Mouse (Mus musculus) urinary bladder, adult 18-20 months (tissue): ENCODE measurements around the gene Med13.
"Not testable (repeated sequence)": the region's sequence is repeated elsewhere in the genome, so short reads cannot be mapped to it uniquely, and the experiment has no call there.

ENCODE experiments used
- DNase-seq, 2 experiments: peaks; one replicate each; pipeline ENCODE4 v3.0.0; 2022; ENCODE audit warnings: low spot score in 2 of 2, mixed read lengths in 2 of 2

Med13 gene

GRCm38 (mm10) chr11:86380521-86381238 is 23.3 kb upstream of the Med13 start:
- DNase-seq: peak in 1 of 2 experiments; percentile 10

DNA sequence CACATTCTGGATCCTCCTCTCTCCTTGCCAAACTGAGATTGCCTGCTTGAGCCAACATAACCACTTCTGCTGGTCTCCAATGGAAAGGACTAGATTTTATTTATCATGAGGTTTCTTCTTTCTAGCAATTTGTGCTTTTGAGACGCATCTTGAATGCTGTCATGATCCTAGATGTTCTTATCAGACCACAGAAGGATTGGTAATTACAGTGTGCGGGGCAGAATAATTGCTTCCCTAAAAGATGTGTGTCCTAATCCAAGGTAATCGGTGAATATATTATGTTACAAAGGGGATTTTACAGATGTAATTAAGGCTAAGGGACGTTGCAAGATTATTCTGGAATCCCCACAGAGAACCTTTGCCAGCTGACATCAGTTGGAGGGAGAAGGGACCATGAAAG is 21.6 kb upstream of the Med13 start:
- no peak for DNase-seq

DNA sequence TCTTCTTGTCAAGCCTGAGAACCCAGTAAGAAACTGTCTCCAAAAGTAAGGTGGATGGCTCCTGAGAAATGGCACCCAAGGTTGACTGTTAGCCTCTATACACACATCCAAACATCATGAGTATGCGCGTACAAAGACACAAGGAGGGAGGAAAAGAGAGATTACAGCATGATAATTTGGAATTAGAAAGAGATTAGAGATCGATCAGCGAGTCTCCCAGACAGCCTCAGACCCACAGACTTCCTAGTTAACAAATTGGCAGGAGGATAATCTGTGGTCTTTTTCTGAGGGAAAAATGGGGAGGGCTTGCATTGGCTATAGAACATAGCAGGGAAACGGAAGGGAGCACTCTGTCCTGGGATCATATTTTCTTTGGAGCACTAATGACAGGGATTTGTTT is 20.4 kb upstream of the Med13 start:
- no peak for DNase-seq

DNA sequence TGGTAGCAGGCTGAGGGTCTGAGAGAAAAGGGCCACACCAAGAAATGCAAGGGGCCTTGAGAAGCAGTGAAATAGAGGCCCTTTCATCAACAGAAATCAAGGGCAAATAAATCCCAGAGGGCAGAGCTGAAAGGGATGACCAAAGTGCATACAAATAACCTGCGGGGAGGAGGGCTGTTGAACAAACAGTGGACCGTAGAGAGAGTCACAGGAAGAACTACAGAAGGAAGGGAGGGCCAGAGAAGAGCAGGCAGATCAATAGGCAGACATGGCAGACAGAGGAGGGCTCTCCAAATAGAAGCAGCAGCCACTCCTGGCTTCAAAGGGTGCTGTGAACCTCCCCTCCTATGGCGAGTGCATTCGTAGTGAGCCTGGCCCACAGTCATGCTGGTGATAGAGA is 19.3 kb upstream of the Med13 start:
- no peak for DNase-seq

DNA sequence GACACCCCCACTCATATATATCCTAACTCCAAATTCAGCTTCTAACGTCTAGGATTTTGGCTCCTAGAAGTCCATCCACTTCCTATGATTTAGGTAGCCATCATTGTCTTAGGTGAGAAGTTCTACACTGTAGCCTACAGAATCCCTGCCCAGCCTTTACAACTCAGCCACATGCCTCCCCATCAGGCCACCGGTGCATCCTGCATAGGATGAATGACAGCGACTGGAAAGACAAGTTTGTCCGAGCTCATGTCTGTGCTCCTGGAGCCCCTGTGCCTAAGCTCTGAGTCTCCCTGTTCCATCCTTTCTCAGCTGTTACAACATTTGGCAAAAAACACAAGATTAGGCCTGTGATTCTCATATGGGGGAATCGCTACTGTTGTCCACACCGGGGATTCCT is 17.7 kb upstream of the Med13 start:
- DNase-seq: no peak

- no peak for DNase-seq
Measured at GRCm38 (mm10) chr11:86371266-86371665, 13.9 kb upstream of the Med13 start.

DNA sequence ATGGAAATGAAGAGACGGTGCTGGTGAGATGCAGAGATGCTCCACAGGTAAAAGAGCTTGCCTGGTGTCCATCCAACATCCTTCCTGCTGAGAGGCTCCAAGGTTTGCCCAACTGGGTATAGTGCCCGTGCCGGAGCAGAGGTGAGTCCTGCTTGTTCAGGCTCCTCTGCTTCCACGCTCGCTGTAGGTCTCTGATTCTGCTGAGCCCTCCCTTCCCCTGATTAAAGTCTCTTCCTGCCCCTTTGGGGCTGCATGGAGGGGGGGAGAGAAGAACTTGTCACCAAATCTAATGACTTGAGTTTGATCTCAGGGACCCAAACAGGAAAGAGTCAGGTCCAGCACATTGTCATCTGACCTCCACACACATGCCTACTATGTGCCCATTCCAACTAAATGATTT is 12.5 kb upstream of the Med13 start:
- DNase-seq: no peak

GRCm38 (mm10) chr11:86369003-86369402 is 11.6 kb upstream of the Med13 start:
- no peak for DNase-seq

DNA sequence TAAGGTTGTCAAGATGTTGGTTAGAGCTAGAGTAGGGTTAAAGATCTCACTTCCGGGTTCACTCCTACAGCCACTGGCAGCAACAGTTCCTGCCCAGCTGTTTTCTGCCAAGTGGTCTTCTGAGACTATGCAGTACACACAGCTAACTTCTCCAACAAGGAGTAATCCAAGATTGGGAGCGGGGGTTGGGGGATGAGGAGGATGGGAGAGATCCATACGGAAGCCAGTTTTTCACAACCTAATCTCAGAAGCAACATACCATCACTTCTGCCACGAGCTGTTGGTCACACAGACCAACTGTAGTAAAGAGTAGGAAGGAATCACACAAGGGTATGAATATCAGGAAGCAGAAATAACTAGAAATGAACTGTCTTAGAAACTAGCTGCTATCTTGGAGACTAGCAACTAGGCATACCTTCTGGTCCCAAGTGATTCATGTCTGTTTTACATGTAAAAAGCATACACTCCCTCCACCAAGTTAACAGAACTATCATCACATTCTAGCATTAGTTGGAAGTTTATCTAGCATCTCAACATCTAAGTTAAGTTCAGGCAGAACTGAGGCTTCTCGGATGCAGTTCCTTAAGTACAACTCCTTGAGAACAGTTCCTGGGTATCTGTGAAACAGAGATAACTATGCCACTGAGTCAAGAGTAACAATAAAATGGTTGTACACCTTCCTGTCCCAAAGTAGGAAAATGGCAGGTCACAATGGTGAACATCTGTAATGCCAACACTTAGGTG is 7.5 kb upstream of the Med13 start:
- no peak for DNase-seq

GRCm38 (mm10) chr11:86357984-86358528 is 654 bp upstream of the Med13 start:
- DNase-seq: peak; percentile 96 to 98

DNA sequence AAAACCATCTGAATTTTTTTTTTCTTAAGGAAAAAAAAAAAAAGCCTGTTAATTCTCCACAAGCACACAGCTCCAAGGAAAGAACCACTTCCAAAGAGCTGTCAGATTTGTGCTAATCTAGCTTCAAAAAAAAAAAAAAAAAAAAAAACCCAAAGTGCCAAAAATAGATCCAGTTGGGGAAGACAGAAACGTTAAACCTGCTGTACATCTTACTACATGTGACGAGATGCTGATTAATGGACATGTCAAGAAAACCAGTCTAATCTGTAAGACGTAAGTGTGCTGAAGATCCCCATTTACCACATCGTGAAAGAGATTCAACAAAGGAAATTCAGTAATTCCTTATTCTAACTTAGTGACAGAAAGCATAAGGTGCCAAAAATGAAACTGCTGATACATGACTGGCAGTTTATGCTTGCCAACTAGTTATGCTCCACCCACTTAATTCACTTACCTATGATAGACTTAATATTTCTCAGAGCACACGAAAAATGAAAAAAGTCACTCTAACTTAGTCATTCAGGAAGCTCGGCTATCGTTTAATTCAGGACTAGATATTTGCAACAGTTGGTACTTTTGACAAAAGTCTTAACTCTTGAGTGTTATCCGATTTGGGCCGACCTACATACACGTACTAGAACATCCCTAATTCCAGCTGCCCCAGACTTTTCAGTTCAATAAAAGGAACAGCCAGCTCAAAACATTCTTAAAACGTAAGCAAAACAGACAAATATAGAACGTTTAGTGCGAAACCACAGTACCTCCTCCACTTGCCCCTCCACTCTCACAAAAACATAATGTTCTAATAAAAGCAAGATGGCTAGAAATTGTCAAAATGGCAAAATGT is 1.2 kb downstream of the Med13 start:
- DNase-seq: no peak

GRCm38 (mm10) chr11:86353586-86353985 is 3.8 kb downstream of the Med13 start:
- no peak for DNase-seq

DNA sequence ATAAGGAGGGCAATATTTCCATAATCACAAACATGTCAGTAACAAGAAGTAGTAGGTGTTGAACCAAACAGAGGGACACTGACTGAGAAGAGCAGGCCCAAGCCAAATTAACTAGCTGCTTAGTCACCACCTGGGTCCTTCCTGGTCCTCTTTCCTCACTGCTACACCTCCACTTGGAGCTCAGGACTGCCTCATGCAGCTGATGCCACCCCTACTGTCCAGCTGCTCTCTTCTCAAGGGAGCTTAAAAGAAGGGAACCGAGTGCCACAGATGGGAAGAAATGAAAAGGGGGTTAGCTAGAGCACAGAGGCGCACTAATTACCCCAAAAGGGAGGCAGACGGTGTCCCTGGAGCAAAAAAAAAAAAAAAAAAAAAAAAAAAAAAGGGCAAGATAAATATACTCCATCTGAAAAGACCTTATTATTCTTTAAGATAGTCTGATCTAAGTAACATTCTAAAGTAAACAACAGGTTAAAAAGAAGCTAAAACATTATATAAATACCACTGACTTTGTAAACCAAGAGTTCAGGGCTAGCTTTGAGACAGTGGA is 5.6 kb downstream of the Med13 start:
- DNase-seq: no peak

DNA sequence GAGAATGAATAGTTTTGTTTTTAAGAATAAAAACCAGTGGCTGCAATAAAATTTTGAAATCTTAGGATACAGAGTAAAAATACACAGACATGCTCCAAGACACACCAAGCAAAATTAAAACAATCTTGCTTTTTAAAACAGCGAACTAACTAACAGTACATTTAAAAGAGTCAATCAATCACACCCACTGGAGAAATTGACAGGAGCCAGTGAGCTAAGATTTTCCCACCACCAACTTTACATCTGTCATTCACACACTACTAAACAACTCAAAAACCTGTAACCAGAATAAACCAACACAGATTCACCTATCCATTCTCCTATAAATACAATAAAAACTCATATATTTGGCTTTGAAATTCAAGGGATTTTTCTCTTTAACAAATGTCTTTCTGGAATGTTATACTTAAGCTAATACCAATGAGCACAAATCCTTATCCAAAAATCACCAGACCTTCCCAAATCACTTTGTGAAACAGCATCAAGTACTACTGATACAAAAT is 6.7 kb downstream of the Med13 start:
- DNase-seq: no peak

DNA sequence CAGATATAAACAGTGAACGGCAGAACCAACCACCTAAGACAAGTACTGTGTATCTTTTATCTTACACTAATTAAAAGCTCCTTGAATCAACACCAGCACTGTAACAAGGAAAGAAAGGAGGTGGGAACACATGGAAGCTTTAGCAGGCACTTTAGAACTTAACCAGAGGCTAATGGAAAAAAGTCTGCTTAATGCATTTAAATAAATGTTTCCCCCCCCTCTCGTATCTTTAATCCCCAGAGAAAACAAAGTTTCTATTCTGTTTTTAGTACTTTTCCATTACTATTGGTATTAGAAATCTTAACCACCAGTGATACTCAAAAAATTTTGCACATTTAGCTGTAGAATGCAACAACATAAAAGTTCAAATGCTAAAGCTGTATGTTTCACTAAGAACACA is 8.1 kb downstream of the Med13 start:
- DNase-seq: no peak

DNA sequence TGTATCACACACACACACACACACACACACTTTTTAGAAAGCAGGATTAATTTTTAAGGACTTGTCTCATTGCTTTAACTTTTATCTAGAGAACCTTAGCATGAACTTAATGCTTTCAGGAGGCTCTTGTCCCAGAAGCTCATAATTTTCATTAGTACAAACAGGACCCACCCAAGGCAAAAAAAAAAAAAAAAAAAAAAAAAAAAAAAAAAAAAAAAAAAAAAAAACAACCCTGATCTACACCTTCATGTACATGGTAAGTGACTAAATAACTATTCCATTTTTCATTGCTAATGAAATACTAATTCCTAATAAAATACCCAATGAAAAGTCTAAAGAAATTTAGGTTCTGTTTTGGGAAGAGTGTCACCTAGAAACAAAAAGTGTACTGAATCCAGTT is 8.5 kb downstream of the Med13 start:
- DNase-seq: no peak

DNA sequence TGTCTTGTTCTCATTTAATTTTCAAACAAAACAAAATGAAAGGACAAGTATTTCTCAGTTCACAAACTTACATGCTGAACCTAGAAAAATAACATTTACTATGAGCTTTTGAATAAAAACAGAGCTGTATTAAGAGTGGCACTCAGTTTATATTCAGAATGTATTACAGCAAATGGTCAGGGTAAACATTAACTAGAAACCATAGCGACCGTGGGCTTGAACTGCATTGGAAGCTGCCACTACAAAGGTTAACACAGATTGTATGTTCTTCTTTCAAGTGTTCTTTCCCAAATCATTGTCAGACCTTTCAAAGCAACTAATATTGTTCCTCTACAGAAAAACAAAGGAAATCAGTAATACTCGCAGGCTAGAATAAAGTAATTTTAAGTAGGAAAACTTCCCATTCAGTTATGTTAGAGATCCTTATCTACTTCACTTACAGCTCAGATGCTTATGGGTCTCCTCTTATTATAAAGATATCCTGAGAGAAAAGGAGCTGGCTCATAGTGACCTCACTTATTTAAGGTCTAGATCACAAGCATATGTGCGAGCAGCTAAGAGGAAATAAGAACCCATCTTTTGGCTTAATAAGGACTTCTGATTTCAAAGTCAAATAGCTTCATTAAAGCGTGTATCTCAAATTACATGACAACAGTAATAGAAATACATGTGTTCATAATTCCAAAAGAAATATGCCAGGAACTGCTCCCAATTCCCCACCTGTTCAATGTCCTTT is 9.8 kb downstream of the Med13 start:
- no peak for DNase-seq

DNA sequence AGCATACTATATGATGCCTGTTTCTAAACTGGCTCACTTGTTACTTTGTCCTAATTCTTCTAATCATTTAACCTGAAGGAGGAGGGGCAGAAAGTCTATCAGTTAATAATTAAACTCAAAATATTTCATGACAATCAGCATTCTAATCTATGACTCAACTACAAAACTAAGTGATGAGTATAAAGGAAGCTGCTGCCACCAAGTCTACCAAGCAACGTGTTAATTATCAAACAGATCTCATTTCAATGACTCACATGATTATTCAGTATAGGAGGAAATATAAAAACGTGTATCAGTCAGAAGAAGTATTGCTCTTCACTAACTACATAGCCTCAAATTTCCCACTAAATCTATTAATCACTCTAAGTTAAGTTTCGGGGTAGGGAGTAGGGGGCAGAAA is 10.9 kb downstream of the Med13 start:
- no peak for DNase-seq

DNA sequence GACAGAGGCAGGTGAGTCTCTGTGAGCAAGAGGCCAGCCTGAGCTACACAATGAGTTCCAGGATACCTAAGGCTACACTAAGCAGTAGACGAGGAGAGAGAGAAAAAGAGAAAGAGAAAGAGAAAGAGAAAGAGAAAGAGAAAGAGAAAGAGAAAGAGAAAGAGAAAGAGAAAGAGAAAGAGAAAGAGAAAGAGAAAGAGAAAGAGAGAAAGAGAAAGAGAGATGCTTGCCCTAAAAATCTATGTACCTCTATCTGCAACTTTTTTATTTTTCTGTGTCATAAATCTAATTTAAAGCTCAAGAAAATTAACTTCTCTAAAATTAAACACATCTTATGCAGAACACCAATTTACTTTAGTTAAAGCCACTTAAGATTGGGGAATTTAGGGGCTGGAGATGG is 12.5 kb downstream of the Med13 start:
- DNase-seq: not testable (repeated sequence)

DNA sequence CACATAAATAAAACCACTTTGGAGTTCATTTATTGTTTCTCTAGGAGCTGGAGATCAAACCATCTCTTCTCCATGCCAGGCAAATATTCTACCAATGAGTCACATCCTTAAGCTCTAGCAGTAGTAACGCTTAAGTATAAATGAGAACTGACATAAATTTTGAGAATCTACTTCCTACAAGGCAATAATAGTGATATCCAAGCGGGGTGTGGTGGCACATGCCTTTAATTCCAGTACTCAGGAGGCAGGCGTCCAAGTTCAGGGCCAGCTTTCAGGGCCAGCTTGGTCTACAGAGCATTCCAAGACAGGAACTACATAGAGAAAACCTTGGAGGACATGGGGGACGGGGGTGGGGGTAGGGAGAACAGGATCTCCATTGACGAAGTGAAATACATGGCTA is 33.2 kb downstream of the Med13 start:
- no peak for DNase-seq

DNA sequence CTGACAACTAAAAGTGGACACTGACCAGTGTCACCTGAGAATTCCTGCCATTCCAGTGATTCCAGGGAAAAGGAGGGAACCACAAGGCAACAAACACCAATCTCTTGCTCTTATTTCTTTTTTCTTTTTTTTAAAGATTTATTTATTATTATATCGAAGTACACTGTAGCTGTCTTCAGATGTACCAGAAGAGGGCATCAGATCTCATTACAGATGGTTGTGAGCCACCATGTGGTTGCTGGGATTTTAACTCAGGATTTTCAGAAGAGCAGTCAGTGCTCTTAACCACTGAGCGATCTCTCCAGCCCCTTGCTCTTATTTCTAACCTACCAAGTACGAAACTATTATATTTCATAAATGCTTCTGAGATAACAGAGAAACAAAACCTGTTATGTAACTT is 42.4 kb downstream of the Med13 start:
- not testable (repeated sequence) for DNase-seq
